Mouse (Mus musculus): Measurements from ENCODE around the gene Rai1.

Rai1 gene

GRCm38 (mm10) chr11:60122611-60123010, 17.8 kb downstream of the Rai1 start:
- in situ Hi-C loops (cut with MboI, MseI): loop anchor here (25.0 kb wide), 1 partner anchor 990 kb away; no protein-coding TSS in a partner anchor

- in situ Hi-C loops (cut with MboI, MseI): no loop called here
Observed at GRCm38 (mm10) chr11:60127048-60127447, 22.2 kb downstream of the Rai1 start.

GRCm38 (mm10) chr11:60127863-60128512, 23.2 kb downstream of the Rai1 start:
- in situ Hi-C loops (cut with MboI, MseI): no loop called here

GRCm38 (mm10) chr11:60130516-60130915, 25.7 kb downstream of the Rai1 start:
- in situ Hi-C loops (cut with MboI, MseI): loop anchor here (5.0 kb wide), 1 partner anchor 33 kb away; no protein-coding TSS in a partner anchor

- in situ Hi-C loops (cut with MboI, MseI): loop anchor here (5.0 kb wide), 1 partner anchor 35 kb away; no protein-coding TSS in a partner anchor
Observed at GRCm38 (mm10) chr11:60132061-60132460, 27.2 kb downstream of the Rai1 start.

- in situ Hi-C loops (cut with MboI, MseI): no loop called here
Observed at GRCm38 (mm10) chr11:60136491-60136890, 31.7 kb downstream of the Rai1 start.

GRCm38 (mm10) chr11:60137170-60137569, 32.4 kb downstream of the Rai1 start:
- in situ Hi-C loops (cut with MboI, MseI): no loop called here

- in situ Hi-C loops (cut with MboI, MseI): no loop called here
Observed at GRCm38 (mm10) chr11:60139141-60139733, 34.4 kb downstream of the Rai1 start.

GRCm38 (mm10) chr11:60139734-60140371, 35.0 kb downstream of the Rai1 start:
- in situ Hi-C loops (cut with MboI, MseI): loop anchor here (5.0 kb wide), 1 partner anchor 62 kb away; no protein-coding TSS in a partner anchor

GRCm38 (mm10) chr11:60140586-60141284, 35.9 kb downstream of the Rai1 start:
- in situ Hi-C loops (cut with MboI, MseI): loop anchor here (5.0 kb wide), 1 partner anchor 62 kb away; no protein-coding TSS in a partner anchor

GRCm38 (mm10) chr11:60141285-60141608, 36.4 kb downstream of the Rai1 start:
- in situ Hi-C loops (cut with MboI, MseI): loop anchor here (5.0 kb wide), 1 partner anchor 61 kb away; no protein-coding TSS in a partner anchor

- in situ Hi-C loops (cut with MboI, MseI): loop anchor here (5.0 kb wide), 1 partner anchor 59 kb away; no protein-coding TSS in a partner anchor
Observed at GRCm38 (mm10) chr11:60143086-60143485, 38.3 kb downstream of the Rai1 start.

- in situ Hi-C loops (cut with MboI, MseI): no loop called here
Observed at GRCm38 (mm10) chr11:60146170-60146569, 41.4 kb downstream of the Rai1 start.

- in situ Hi-C loops (cut with MboI, MseI): no loop called here
Observed at GRCm38 (mm10) chr11:60148591-60148990, 43.8 kb downstream of the Rai1 start.

GRCm38 (mm10) chr11:60149086-60149485, 44.3 kb downstream of the Rai1 start:
- in situ Hi-C loops (cut with MboI, MseI): no loop called here

GRCm38 (mm10) chr11:60150677-60151076, 45.9 kb downstream of the Rai1 start:
- in situ Hi-C loops (cut with MboI, MseI): no loop called here

- in situ Hi-C loops (cut with MboI, MseI): no loop called here
Observed at GRCm38 (mm10) chr11:60152339-60152738, 47.5 kb downstream of the Rai1 start.

- in situ Hi-C loops (cut with MboI, MseI): no loop called here
Observed at GRCm38 (mm10) chr11:60153936-60154335, 49.1 kb downstream of the Rai1 start.

GRCm38 (mm10) chr11:60155690-60156089, 50.9 kb downstream of the Rai1 start:
- in situ Hi-C loops (cut with MboI, MseI): no loop called here

- in situ Hi-C loops (cut with MboI, MseI): no loop called here
Observed at GRCm38 (mm10) chr11:60158271-60158670, 53.5 kb downstream of the Rai1 start.

GRCm38 (mm10) chr11:60159955-60160354, 55.1 kb downstream of the Rai1 start:
- in situ Hi-C loops (cut with MboI, MseI): no loop called here
